Mouse (Mus musculus): ENCODE measurements around the gene Slirp. TPM values are rescaled to one million over a fixed set of nuclear protein-coding genes. Genes with fewer than 3 reads are reported as not detected.

The Slirp gene
- polyA plus RNA-seq, 1 experiment from 2014 or later, result 238 TPM

DNA sequence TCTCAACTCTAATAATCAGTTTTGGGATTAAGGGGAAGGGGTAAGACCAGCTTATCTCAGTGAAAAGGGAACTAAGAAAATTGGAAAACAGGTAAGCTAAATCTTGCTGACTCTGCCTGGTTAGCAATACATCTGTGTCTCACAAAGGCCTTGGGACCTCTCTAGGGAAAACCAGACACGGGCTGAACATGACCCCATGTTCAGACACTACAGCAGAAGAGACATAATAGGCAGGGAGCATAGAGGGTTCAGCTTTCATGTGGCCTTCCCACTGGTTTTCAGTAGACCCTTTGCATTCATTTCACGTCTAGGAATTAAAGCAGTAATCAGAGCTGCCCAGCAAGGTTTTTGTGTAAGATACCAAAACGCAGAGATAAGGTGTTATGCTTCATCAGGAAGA lies 19.2 kb upstream of the Slirp start:
- Histone ChIP-seq H3K9ac (ENCODE audit: low read length) (no peak overlapping the region), H3K27me3 (ENCODE audit: control insufficient read depth, insufficient read depth, low read length) (no peaks in the 10 kb centered on the region), H3K4me3 (ENCODE audit: low read depth, low read length) (no peak overlapping the region), H3K4me1 (replicated peaks; ENCODE audit: control insufficient read depth, insufficient read depth) (no peaks in the 10 kb centered on the region), H3K4me2 (replicated peaks; ENCODE audit: low read depth) (no peak overlapping the region), H3K27ac (replicated peaks) (no peak overlapping the region), H3K9me3 (ENCODE audit: control insufficient read depth, low read length) (no peaks in the 10 kb centered on the region), H3K36me3 (ENCODE audit: control insufficient read depth, insufficient read depth, low read length) (peaks cover 11% of the 10 kb centered on the region)
- DNase-seq (ENCODE audit: low spot score) (no peak), ATAC-seq (ENCODE audit: low FRiP score, low TSS enrichment) (no peak)
- WGBS, result 43% methylated on average over 3 of the region's 3 CpGs
- no peak for TF ChIP-seq CTCF (IDR thresholded peaks at IDR 0.05; ENCODE audit: low read depth)
- no peak for TF ChIP-seq EP300 (optimal IDR thresholded peaks at IDR 0.05)

DNA sequence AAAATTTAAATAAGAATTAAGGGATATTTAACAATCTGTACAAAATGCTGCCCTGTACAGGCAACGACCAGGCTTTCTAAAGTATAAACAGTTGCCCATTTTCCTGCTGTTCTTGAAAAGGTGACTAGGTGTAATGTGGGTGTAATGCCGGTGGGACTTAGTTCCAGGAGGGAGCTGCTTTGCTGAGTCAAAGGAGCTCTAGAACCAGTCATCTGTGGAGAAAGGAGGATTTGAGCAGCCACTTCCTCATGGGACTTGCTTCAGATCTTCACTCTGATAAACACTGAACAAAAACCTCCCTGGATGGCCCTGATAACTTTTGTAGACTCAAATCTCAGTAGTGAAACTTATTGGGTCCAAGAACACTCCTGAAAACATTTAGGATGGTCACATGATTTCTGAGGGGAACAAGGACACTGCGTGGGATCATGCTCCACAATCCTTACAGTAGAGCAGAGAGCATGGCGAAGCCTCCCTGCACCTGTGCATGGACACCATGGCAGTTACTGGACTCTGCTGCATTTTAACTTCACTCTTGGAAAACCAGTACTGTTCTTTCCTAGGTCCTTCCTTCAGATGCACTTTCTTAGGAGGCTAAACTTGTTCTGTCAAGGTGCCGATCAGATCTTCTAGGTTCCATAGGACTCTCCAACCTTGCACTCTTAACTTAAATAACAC lies 17.2 kb upstream of the Slirp start:
- H3K27ac ChIP-seq (replicated peaks), result no peak overlapping the region
- no peak for DNase-seq (ENCODE audit: low spot score)
- H3K9me3 ChIP-seq (ENCODE audit: control insufficient read depth, low read length), result no peaks in the 10 kb centered on the region
- no peaks in the 10 kb centered on the region for H3K27me3 ChIP-seq (ENCODE audit: control insufficient read depth, insufficient read depth, low read length)
- no peak overlapping the region for H3K4me3 ChIP-seq (ENCODE audit: low read depth, low read length)
- TF ChIP-seq EP300 (optimal IDR thresholded peaks at IDR 0.05), result no peak
- TF ChIP-seq CTCF (IDR thresholded peaks at IDR 0.05; ENCODE audit: low read depth), result no peak
- no peak overlapping the region for H3K4me2 ChIP-seq (replicated peaks; ENCODE audit: low read depth)
- WGBS, result 92% methylated on average over 5 of the region's 5 CpGs
- H3K4me1 ChIP-seq (replicated peaks; ENCODE audit: control insufficient read depth, insufficient read depth), result no peaks in the 10 kb centered on the region
- no peak overlapping the region for H3K9ac ChIP-seq (ENCODE audit: low read length)
- H3K36me3 ChIP-seq (ENCODE audit: control insufficient read depth, insufficient read depth, low read length), result peaks cover 24% of the 10 kb centered on the region
- no peak for ATAC-seq (ENCODE audit: low FRiP score, low TSS enrichment)

DNA sequence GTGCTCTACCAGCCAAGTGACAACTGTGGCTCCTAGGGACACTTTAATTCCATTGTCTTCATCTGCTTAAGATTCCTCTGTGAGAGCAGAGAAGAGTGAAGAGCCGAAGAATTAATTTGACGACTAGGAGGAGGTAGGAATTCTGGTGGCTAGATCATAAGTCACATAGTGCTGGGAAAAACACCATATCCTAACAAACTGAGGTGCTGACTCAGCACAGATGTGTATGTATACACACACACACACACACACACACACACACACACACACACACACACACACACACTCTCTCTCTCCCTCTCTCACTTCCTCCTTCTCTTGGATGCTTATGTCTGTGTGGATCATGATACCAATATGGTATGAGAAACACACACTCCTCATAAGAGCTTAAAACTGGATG lies 15.4 kb upstream of the Slirp start:
- ATAC-seq (ENCODE audit: low FRiP score, low TSS enrichment), result no peak
- H3K4me2 ChIP-seq (replicated peaks; ENCODE audit: low read depth), result no peak overlapping the region

DNA sequence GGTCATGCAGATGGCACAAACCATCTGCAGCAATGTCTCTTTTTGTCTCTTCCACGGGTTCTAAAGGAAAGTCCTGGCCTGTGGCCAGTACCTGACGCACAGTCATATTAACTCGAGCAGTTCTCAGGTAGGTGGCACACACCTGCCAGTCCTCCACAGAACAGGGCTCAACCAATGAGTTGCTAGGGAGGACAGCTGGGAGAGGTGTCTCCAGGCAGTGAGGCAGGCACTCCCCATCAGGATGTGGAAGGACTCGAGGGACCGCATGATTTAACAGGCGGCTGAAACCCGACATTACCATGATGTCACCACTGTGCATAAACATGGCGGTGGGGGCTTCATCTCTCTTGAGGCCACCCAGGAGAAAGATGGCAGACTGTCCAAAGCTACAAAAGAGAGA lies 14.8 kb upstream of the Slirp start:
- 77% methylated on average over 8 of the region's 8 CpGs for WGBS
- TF ChIP-seq EP300 (optimal IDR thresholded peaks at IDR 0.05), result no peak
- TF ChIP-seq CTCF (IDR thresholded peaks at IDR 0.05; ENCODE audit: low read depth), result no peak
- H3K4me1 ChIP-seq (replicated peaks; ENCODE audit: control insufficient read depth, insufficient read depth), result no peaks in the 10 kb centered on the region

More for the DNA sequence above, 15.4 kb upstream of the Slirp start:
- DNase-seq (ENCODE audit: low spot score), result no peak
- Histone ChIP-seq H3K36me3 (ENCODE audit: control insufficient read depth, insufficient read depth, low read length) (peaks cover 29% of the 10 kb centered on the region), H3K4me1 (replicated peaks; ENCODE audit: control insufficient read depth, insufficient read depth) (no peaks in the 10 kb centered on the region), H3K27ac (replicated peaks) (no peak overlapping the region), H3K27me3 (ENCODE audit: control insufficient read depth, insufficient read depth, low read length) (no peaks in the 10 kb centered on the region), H3K9me3 (ENCODE audit: control insufficient read depth, low read length) (no peaks in the 10 kb centered on the region), H3K4me3 (ENCODE audit: low read depth, low read length) (no peak overlapping the region), H3K9ac (ENCODE audit: low read length) (no peak overlapping the region)
- 86% methylated on average over 2 of the region's 2 CpGs for WGBS
- TF ChIP-seq EP300 (optimal IDR thresholded peaks at IDR 0.05), result no peak
- TF ChIP-seq CTCF (IDR thresholded peaks at IDR 0.05; ENCODE audit: low read depth), result no peak

DNA sequence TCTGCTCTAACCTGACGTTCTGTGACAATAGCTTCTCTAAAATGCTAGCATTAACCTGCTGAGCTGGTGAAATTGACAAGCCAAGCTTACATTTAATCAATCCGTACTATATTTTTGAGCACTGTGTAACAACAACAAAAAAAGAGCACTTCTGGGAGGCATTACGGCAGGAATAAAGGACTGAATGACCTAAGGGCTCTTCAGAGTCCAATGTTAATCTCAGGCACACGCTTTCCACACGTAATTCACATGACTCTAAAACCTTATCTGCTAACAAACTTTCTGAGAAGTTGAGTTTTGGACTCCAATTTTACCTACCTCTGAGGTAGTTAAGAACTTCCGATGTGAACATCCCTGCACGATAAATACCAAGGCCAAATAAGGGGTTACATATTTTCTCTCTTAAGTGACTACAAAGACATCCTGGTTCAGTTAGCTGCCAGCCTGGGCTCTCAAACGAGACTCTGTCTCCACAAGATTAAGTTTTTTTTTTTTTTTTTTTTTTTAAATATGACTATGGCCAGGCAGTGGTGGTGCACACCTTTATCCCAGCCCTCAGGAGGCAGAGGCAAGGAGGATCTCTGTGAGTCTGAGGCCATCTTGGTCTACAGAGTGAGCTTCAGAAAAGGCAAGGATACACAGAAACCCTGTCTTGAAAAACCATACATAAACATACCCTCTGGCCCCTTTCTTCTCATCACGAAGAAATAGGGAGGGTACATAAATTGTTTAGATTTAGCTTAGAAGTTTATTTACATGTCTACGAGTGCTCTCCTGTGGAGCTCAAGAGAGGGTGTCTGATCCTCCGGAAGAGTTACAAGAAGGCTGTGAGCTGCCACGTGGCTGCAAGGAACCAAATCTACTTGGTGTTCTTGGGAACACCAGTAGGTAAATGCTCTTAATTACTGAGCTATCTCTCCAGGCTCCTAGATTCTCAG lies 1.2 kb upstream of the Slirp start:
- DNase-seq (ENCODE audit: low spot score) (peak; percentile 23), ATAC-seq (ENCODE audit: low FRiP score, low TSS enrichment) (peak; percentile 31; the same call in 1 of the 2 replicates)

More for the DNA sequence above, 14.8 kb upstream of the Slirp start:
- Histone ChIP-seq H3K4me3 (ENCODE audit: low read depth, low read length) (no peak overlapping the region), H3K27ac (replicated peaks) (no peak overlapping the region), H3K27me3 (ENCODE audit: control insufficient read depth, insufficient read depth, low read length) (no peaks in the 10 kb centered on the region), H3K9me3 (ENCODE audit: control insufficient read depth, low read length) (no peaks in the 10 kb centered on the region), H3K36me3 (ENCODE audit: control insufficient read depth, insufficient read depth, low read length) (peaks cover 32% of the 10 kb centered on the region), H3K9ac (ENCODE audit: low read length) (no peak overlapping the region), H3K4me2 (replicated peaks; ENCODE audit: low read depth) (no peak overlapping the region)
- ATAC-seq (ENCODE audit: low FRiP score, low TSS enrichment) (no peak), DNase-seq (ENCODE audit: low spot score) (no peak)

More for the DNA sequence above, 1.2 kb upstream of the Slirp start:
- no peaks in the 10 kb centered on the region for H3K27me3 ChIP-seq (ENCODE audit: control insufficient read depth, insufficient read depth, low read length)
- WGBS, result 14% methylated on average over 12 of the region's 12 CpGs
- peak overlapping the region; percentile 87 for H3K27ac ChIP-seq (replicated peaks)
- H3K4me2 ChIP-seq (replicated peaks; ENCODE audit: low read depth), result peak overlapping the region; percentile 62
- H3K9ac ChIP-seq (ENCODE audit: low read length), result peak overlapping the region; percentile 96
- H3K4me1 ChIP-seq (replicated peaks; ENCODE audit: control insufficient read depth, insufficient read depth), result 0 out of 2 replicates have a peak, but pooled peaks cover 3% of the 10 kb centered on the region
- H3K36me3 ChIP-seq (ENCODE audit: control insufficient read depth, insufficient read depth, low read length), result 0 out of 2 replicates have a peak, but pooled peaks cover 4% of the 10 kb centered on the region
- H3K9me3 ChIP-seq (ENCODE audit: control insufficient read depth, low read length), result no peaks in the 10 kb centered on the region
- H3K4me3 ChIP-seq (ENCODE audit: low read depth, low read length), result peak overlapping the region; percentile 99
- TF ChIP-seq CTCF (IDR thresholded peaks at IDR 0.05; ENCODE audit: low read depth) (no peak), EP300 (optimal IDR thresholded peaks at IDR 0.05) (no peak)
